Mouse (Mus musculus) hindbrain, embryonic 12.5 days (tissue): Measurements from ENCODE around the gene Iqgap3. TPM values are rescaled to one million over a fixed set of nuclear protein-coding genes. Genes with fewer than 3 reads are reported as not detected.

Experiments
- ATAC-seq: fragments of 200-750 bp; cut with Nextera tagmentation; 2 replicates; pipeline ENCODE4 v1.8.0; 2017; ENCODE audit warnings: moderate TSS enrichment; ENCODE audit not compliant: low FRiP score
- H3K27ac ChIP-seq: fragments of 300-500 bp; sonication (generic); 2 replicates; pipeline ENCODE4 v1.5.1; 2016; ENCODE audit warnings: mild to moderate bottlenecking
- H3K27me3 ChIP-seq: fragments of 300-500 bp; sonication (generic); 2 replicates; pipeline ENCODE4 v1.6.1; 2016; ENCODE audit warnings: mild to moderate bottlenecking
- H3K36me3 ChIP-seq: fragments of 300-500 bp; sonication (generic); 2 replicates; pipeline ENCODE4 v1.6.1; 2016; ENCODE audit warnings: mild to moderate bottlenecking
- H3K4me1 ChIP-seq: fragments of 300-500 bp; sonication (generic); 2 replicates; pipeline ENCODE4 v1.6.1; 2016
- H3K4me2 ChIP-seq: fragments of 300-500 bp; sonication (generic); replicated peaks from 2 replicates; pipeline ENCODE4 v1.6.1; 2016; ENCODE audit warnings: mild to moderate bottlenecking
- H3K4me3 ChIP-seq: fragments of 300-500 bp; sonication (generic); 2 replicates; pipeline ENCODE4 v1.5.1; 2016; ENCODE audit warnings: mild to moderate bottlenecking
- H3K9ac ChIP-seq: fragments of 300-500 bp; sonication (generic); 2 replicates; pipeline ENCODE4 v1.6.1; 2016; ENCODE audit warnings: mild to moderate bottlenecking, moderate library complexity
- H3K9me3 ChIP-seq: fragments of 300-500 bp; sonication (generic); replicated peaks from 2 replicates; pipeline ENCODE4 v1.6.1; 2016; ENCODE audit warnings: mild to moderate bottlenecking
- WGBS: fragments of 180-500 bp; shearing (Covaris S2); methylation state at CpG from one replicate; pipeline ENCODE4 v1.1.7; 2016; 5-methylcytosine and 5-hydroxymethylcytosine counted together
- polyA plus RNA-seq: library from polyadenylated mRNA; unstranded; fragments of >200 nt; fragmentation: Nextera tagmentation; extraction: Ambion mirVana; gene quantifications from 2 replicates; pipeline ENCODE4 v1.2.1, GENCODE M21; 2016

Gene Iqgap3
- polyA plus RNA-seq, 1 experiment from 2014 or later: 14.7 TPM

- Histone ChIP-seq H3K4me1 (no peaks in the 10 kb centered on the region), H3K4me2 (no peak overlapping the region), H3K9me3 (no peaks in the 10 kb centered on the region), H3K27ac (no peak overlapping the region), H3K27me3 (peaks cover 12% of the 10 kb centered on the region), H3K4me3 (no peak overlapping the region), H3K9ac (no peak overlapping the region), H3K36me3 (no peaks in the 10 kb centered on the region)
- WGBS: 80% methylated on average over 8 of the region's 8 CpGs
- no peak for ATAC-seq
These were observed 7.0 kb upstream of the Iqgap3 start for GRCm38 (mm10) chr3:88074766-88075165.

GRCm38 (mm10) chr3:88077441-88077840, 4.3 kb upstream of the Iqgap3 start:
- H3K36me3 ChIP-seq: no peaks in the 10 kb centered on the region
- WGBS: 45% methylated on average over 8 of the region's 8 CpGs
- ATAC-seq: no peak
- H3K9me3 ChIP-seq: no peaks in the 10 kb centered on the region
- no peak overlapping the region for H3K27ac ChIP-seq
- H3K27me3 ChIP-seq: 0 out of 2 replicates have a peak, but pooled peaks cover 3% of the 10 kb centered on the region
- H3K9ac ChIP-seq: no peak overlapping the region
- H3K4me3 ChIP-seq: no peak overlapping the region
- H3K4me1 ChIP-seq: peaks cover 5% of the 10 kb centered on the region
- no peak overlapping the region for H3K4me2 ChIP-seq

DNA sequence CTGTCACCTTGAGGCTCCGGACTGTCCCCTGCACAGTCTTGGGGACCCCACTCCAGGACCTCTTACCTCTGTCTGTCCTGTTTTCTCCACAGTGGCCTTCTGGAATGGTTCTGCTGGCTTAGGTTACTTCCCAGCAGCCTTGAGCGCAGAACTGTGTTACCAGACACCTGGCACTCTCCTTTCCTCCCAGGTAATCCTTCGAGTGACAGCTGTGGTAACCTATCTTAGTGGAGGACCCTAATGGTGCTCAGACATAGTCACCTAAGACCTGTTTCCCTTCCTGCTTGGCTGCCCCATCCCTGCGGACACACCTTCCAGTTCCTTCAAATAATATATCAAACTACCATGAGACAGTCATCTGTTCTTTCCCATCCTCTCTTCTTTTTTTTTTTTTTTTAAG, 3.6 kb upstream of the Iqgap3 start, which contains the start of gene Ttc24:
Ttc24 (minus strand) TSS at position 101 of the 400 bp plus-strand sequence.
- ATAC-seq: no peak
- Histone ChIP-seq H3K27me3 (0 out of 2 replicates have a peak, but pooled peaks cover 3% of the 10 kb centered on the region), H3K9ac (no peak within 1 kb of the TSS), H3K9me3 (no peaks in the 10 kb centered on the region), H3K4me2 (no peak within 1 kb of the TSS), H3K4me1 (peaks cover 13% of the 10 kb centered on the region), H3K4me3 (no peak within 1 kb of the TSS), H3K27ac (no peak within 1 kb of the TSS), H3K36me3 (no peaks in the 10 kb centered on the region)
- WGBS: 77% methylated on average over 4 of the region's 4 CpGs

DNA sequence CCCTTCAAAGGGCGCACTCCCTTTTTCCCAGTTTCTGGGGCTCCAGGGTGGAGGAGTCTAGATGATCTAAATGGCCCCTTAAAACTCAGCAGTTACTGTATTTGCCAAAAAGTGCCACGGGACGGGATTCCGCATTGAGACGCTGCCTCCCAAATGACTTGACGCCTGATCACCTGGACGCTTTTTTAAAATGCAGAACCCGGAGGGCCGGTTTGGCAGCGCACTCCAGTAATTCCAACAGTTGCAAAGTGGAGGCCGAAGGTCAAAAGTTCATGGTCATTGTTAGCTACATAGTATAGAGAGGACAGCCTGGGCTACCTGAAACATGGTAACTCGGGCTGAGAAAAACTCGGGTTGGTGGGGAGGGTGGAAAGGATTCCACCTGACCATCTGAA, 450 bp downstream of the Iqgap3 start:
- Histone ChIP-seq H3K27ac (no peak overlapping the region), H3K27me3 (0 out of 2 replicates have a peak, but pooled peaks cover 3% of the 10 kb centered on the region), H3K4me1 (peaks cover 13% of the 10 kb centered on the region), H3K4me3 (peak overlapping the region; percentile 50), H3K9ac (peak overlapping the region; percentile 58), H3K36me3 (peaks cover 3% of the 10 kb centered on the region; the same call in 1 of the 2 replicates), H3K9me3 (no peaks in the 10 kb centered on the region), H3K4me2 (peak overlapping the region; percentile 82)
- no peak for ATAC-seq
- WGBS: 2% methylated on average over 13 of the region's 13 CpGs

DNA sequence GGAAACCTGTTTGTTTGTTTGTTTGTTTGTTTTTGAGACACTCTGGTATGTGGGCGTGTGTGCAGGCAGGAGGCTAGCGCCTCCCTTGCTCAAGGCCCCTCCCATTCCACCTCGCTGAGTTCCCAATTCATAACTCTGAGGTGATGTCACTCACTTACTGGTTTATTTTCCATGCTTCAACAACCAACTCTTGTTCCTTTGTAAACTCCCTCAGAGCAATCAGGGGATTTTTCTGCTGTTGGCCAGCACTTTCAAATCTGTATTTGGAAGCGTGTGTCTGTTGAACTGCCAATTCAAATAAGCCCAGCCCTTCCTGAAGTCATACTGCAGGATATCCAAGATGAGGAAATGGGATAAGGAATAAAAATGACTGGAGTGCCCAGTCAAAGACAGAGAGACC, 892 bp downstream of the Iqgap3 start:
- H3K27me3 ChIP-seq: 0 out of 2 replicates have a peak, but pooled peaks cover 3% of the 10 kb centered on the region
- no peaks in the 10 kb centered on the region for H3K9me3 ChIP-seq
- no peak for ATAC-seq
- peak overlapping the region; percentile 50 for H3K4me3 ChIP-seq
- no peak overlapping the region for H3K9ac ChIP-seq
- 16% methylated on average over 4 of the region's 4 CpGs for WGBS
- peaks cover 3% of the 10 kb centered on the region; the same call in 1 of the 2 replicates for H3K36me3 ChIP-seq
- peaks cover 13% of the 10 kb centered on the region for H3K4me1 ChIP-seq
- H3K4me2 ChIP-seq: peak overlapping the region; percentile 82
- H3K27ac ChIP-seq: no peak overlapping the region

DNA sequence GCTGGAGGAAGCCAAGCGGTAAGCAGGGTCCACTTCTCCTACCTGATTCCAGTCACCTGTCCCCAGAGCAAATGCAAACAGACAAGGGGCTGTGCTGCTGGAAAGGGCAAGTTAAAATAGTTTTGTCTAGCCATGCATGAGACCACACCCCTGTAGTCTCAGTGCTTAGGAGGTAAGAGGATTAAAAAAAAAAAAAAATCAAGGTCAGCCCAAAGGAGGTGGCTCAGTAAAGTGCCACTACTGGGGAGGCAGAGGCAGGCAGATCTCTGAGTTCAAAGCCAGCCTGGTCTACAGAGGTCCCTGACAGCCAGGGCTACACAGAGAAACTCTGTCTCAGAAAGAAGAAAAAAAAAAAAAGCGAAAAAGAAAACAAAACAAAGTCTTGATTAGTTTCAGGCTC, 2.2 kb downstream of the Iqgap3 start:
- no peaks in the 10 kb centered on the region for H3K9me3 ChIP-seq
- no peak overlapping the region for H3K4me3 ChIP-seq
- peaks cover 3% of the 10 kb centered on the region; the same call in 1 of the 2 replicates for H3K36me3 ChIP-seq
- H3K4me1 ChIP-seq: peaks cover 13% of the 10 kb centered on the region
- no peak for ATAC-seq
- H3K27ac ChIP-seq: no peak overlapping the region
- H3K4me2 ChIP-seq: no peak overlapping the region
- WGBS: 92% methylated on average over 2 of the region's 2 CpGs
- no peak overlapping the region for H3K9ac ChIP-seq
- no peaks in the 10 kb centered on the region for H3K27me3 ChIP-seq

DNA sequence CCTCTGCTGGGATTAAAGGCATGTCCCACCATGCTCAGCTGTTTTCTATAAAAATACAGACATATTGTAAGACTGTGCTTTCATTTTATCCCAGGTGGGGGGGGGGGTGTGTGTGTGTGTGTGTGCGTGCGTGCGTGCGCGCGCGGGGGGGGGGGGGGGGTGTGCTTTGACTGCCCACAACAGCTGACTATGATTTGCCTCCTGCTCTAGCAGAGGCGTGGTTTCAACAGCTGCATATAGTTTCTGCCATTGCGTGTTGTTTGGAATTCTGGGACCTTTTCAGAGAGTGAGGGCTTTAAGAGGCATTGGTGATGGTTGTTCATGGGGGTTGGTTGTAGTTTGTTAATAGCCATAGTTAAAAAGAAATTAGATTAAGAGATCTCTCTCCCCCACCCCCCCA, 3.7 kb downstream of the Iqgap3 start:
- Histone ChIP-seq H3K27me3 (no peaks in the 10 kb centered on the region), H3K4me2 (no peak overlapping the region), H3K9ac (no peak overlapping the region), H3K36me3 (peaks cover 8% of the 10 kb centered on the region), H3K9me3 (no peaks in the 10 kb centered on the region), H3K4me1 (peaks cover 13% of the 10 kb centered on the region), H3K27ac (no peak overlapping the region), H3K4me3 (no peak overlapping the region)
- ATAC-seq: no peak
- 91% methylated on average over 3 of the region's 9 CpGs for WGBS

- Histone ChIP-seq H3K4me3 (no peak overlapping the region), H3K9ac (no peak overlapping the region), H3K36me3 (peaks cover 30% of the 10 kb centered on the region), H3K4me2 (no peak overlapping the region), H3K9me3 (no peaks in the 10 kb centered on the region), H3K4me1 (peaks cover 5% of the 10 kb centered on the region), H3K27me3 (no peaks in the 10 kb centered on the region), H3K27ac (no peak overlapping the region)
- ATAC-seq: no peak
- WGBS: 87% methylated on average over 1 of the region's 1 CpGs
These were observed 5.9 kb downstream of the Iqgap3 start for GRCm38 (mm10) chr3:88087688-88088087.

DNA sequence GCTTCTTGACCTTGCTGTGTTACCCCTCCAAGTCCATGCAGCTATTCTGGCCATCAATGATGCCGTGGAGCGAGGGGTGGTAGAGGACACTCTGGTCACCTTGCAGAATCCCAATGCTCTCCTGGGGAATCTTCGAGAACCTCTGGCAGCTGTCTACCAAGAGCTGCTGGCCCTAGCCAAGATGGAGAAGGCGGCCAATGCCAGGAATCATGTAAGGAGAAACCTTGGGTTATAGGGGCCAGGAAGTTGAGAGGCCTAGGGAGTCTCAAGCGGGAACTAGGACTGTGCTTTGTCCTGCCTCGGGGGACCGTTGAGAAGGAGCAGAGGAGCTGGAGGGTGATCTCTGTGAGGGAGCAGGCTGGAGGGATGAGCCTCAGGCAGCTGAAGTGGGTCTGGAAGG, 8.3 kb downstream of the Iqgap3 start:
- Histone ChIP-seq H3K4me3 (no peak overlapping the region), H3K9me3 (no peaks in the 10 kb centered on the region), H3K4me2 (no peak overlapping the region), H3K4me1 (no peaks in the 10 kb centered on the region), H3K27me3 (no peaks in the 10 kb centered on the region), H3K36me3 (peaks cover 32% of the 10 kb centered on the region), H3K27ac (no peak overlapping the region), H3K9ac (peak overlapping the region; percentile 18; the same call in 1 of the 2 replicates)
- 97% methylated on average over 7 of the region's 7 CpGs for WGBS
- ATAC-seq: no peak

DNA sequence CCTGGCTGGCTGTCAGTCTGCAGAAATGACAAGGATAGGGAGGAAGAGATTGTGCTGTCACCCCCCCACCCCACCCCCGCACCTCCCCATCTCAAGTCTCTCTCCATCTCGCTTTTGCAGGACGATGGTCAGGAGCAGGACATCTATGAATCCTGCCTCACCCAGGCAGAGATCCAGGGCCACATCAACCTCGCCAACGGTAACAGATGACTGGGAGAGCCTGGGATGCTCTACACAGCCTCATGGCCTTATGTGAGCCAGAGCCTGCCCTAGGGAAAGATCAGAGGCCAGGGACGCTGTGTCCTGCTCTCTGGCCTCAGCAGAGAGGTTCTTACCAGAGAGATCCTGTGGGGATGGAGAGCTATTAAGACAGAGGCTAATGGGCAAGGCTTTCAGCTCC, 8.8 kb downstream of the Iqgap3 start:
- H3K4me1 ChIP-seq: no peaks in the 10 kb centered on the region
- H3K27ac ChIP-seq: no peak overlapping the region
- peak overlapping the region; percentile 18; the same call in 1 of the 2 replicates for H3K9ac ChIP-seq
- no peak overlapping the region for H3K4me2 ChIP-seq
- H3K4me3 ChIP-seq: no peak overlapping the region
- no peaks in the 10 kb centered on the region for H3K27me3 ChIP-seq
- 93% methylated on average over 6 of the region's 6 CpGs for WGBS
- H3K9me3 ChIP-seq: no peaks in the 10 kb centered on the region
- H3K36me3 ChIP-seq: peaks cover 32% of the 10 kb centered on the region
- no peak for ATAC-seq

DNA sequence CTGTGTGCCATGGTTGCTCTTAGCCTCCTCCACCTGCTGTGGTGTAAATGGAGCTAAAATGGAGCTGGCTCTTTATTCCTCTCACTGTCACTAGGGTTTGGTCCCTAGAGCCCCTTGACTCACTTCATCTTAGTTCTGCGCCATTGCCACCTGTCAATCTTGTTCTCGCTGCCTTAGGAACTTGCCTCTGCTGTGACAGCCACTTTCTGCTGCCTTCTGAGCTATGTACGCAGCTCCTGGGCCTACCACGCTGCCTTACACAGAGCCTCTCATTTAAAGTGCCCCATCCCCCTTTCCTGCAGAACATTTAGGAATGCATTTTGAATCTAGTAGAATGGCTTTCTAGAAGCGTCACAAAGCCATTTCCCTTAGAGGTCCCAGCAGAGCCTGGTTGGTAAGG, 12.4 kb downstream of the Iqgap3 start:
- no peak overlapping the region for H3K4me3 ChIP-seq
- H3K4me2 ChIP-seq: no peak overlapping the region
- H3K9me3 ChIP-seq: no peaks in the 10 kb centered on the region
- no peaks in the 10 kb centered on the region for H3K27me3 ChIP-seq
- ATAC-seq: no peak
- H3K9ac ChIP-seq: no peak overlapping the region
- 84% methylated on average over 5 of the region's 5 CpGs for WGBS
- no peaks in the 10 kb centered on the region for H3K4me1 ChIP-seq
- peaks cover 51% of the 10 kb centered on the region for H3K36me3 ChIP-seq
- H3K27ac ChIP-seq: no peak overlapping the region; the same call in 1 of the 2 replicates

DNA sequence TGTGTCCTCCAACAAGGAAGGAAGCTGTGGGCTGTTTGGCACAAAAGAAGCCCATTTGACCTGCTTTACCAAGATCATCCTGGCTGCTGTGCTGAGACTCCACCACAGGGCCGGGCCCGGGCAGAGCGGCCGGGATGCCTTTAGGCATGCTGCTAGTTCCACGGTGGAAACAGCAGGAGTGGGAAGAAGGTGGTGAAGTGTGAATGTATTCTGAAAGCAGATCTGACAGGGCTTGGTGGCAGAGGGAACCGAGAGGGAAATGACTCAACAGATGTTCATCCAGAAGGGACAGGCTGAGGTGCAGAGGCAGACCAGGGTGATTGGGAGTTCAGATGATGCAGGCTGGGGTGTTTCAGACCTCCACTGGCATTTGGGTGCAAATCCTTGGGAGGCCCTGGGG, 15.9 kb downstream of the Iqgap3 start:
- WGBS: 86% methylated on average over 6 of the region's 6 CpGs
- no peaks in the 10 kb centered on the region for H3K9me3 ChIP-seq

GRCm38 (mm10) chr3:88100251-88100650, 18.5 kb downstream of the Iqgap3 start:
- H3K4me1 ChIP-seq: no peaks in the 10 kb centered on the region
- 80% methylated on average over 3 of the region's 3 CpGs for WGBS
- H3K36me3 ChIP-seq: peaks cover 68% of the 10 kb centered on the region
- no peaks in the 10 kb centered on the region for H3K27me3 ChIP-seq
- H3K4me2 ChIP-seq: no peak overlapping the region
- no peak overlapping the region for H3K4me3 ChIP-seq
- no peaks in the 10 kb centered on the region for H3K9me3 ChIP-seq
- ATAC-seq: no peak
- no peak overlapping the region for H3K27ac ChIP-seq
- no peak overlapping the region for H3K9ac ChIP-seq

More for the DNA sequence above, 15.9 kb downstream of the Iqgap3 start:
- H3K4me3 ChIP-seq: no peak overlapping the region
- ATAC-seq: no peak
- H3K27me3 ChIP-seq: no peaks in the 10 kb centered on the region
- no peak overlapping the region for H3K27ac ChIP-seq
- no peaks in the 10 kb centered on the region for H3K4me1 ChIP-seq
- H3K9ac ChIP-seq: no peak overlapping the region
- peaks cover 52% of the 10 kb centered on the region for H3K36me3 ChIP-seq
- no peak overlapping the region for H3K4me2 ChIP-seq
